Mouse (Mus musculus): ENCODE results near the gene Ms4a4a.
"Not testable (repeated sequence)": the region's sequence is repeated elsewhere in the genome, so short reads cannot be mapped to it uniquely, and the experiment has no call there.

Gene Ms4a4a

GRCm38 (mm10) chr19:11407428-11407827 lies 32.1 kb downstream of the Ms4a4a start:
- Histone ChIP-seq H3K9me3 (ENCODE audit: low read length) (no peaks in the 10 kb centered on the region), H3K27me3 (ENCODE audit: insufficient read depth, low read length) (no peaks in the 10 kb centered on the region), H3K36me3 (ENCODE audit: insufficient read depth, low read length) (no peaks in the 10 kb centered on the region), H3K4me3 (replicated peaks; ENCODE audit: low read length) (no peak overlapping the region), H3K4me1 (replicated peaks; ENCODE audit: low read depth, low read length) (no peaks in the 10 kb centered on the region)
- TF ChIP-seq POU5F1 (IDR thresholded peaks at IDR 0.05; ENCODE audit: borderline replicate concordance, low read length), result no peak
- no peak for TF ChIP-seq NANOG (IDR thresholded peaks at IDR 0.05; ENCODE audit: borderline replicate concordance, low read length)
- no peak for TF ChIP-seq CTCF (conservative IDR thresholded peaks at IDR 0.05; ENCODE audit: low read length)

GRCm38 (mm10) chr19:11408591-11408990 lies 33.3 kb downstream of the Ms4a4a start:
- Histone ChIP-seq H3K9me3 (ENCODE audit: low read length) (no peaks in the 10 kb centered on the region), H3K4me3 (replicated peaks; ENCODE audit: low read length) (no peak overlapping the region), H3K4me1 (replicated peaks; ENCODE audit: low read depth, low read length) (no peaks in the 10 kb centered on the region), H3K36me3 (ENCODE audit: insufficient read depth, low read length) (no peaks in the 10 kb centered on the region), H3K27me3 (ENCODE audit: insufficient read depth, low read length) (no peaks in the 10 kb centered on the region)
- TF ChIP-seq POU5F1 (IDR thresholded peaks at IDR 0.05; ENCODE audit: borderline replicate concordance, low read length) (no peak), CTCF (conservative IDR thresholded peaks at IDR 0.05; ENCODE audit: low read length) (no peak), NANOG (IDR thresholded peaks at IDR 0.05; ENCODE audit: borderline replicate concordance, low read length) (no peak)

GRCm38 (mm10) chr19:11411640-11412039 lies 36.3 kb downstream of the Ms4a4a start:
- Histone ChIP-seq H3K27me3 (ENCODE audit: insufficient read depth, low read length) (no peaks in the 10 kb centered on the region), H3K4me1 (replicated peaks; ENCODE audit: low read depth, low read length) (no peaks in the 10 kb centered on the region), H3K4me3 (replicated peaks; ENCODE audit: low read length) (no peak overlapping the region), H3K9me3 (ENCODE audit: low read length) (no peaks in the 10 kb centered on the region), H3K36me3 (ENCODE audit: insufficient read depth, low read length) (no peaks in the 10 kb centered on the region)
- TF ChIP-seq CTCF (conservative IDR thresholded peaks at IDR 0.05; ENCODE audit: low read length) (no peak), POU5F1 (IDR thresholded peaks at IDR 0.05; ENCODE audit: borderline replicate concordance, low read length) (no peak), NANOG (IDR thresholded peaks at IDR 0.05; ENCODE audit: borderline replicate concordance, low read length) (no peak)

- TF ChIP-seq NANOG (IDR thresholded peaks at IDR 0.05; ENCODE audit: borderline replicate concordance, low read length) (no peak), POU5F1 (IDR thresholded peaks at IDR 0.05; ENCODE audit: borderline replicate concordance, low read length) (no peak), CTCF (conservative IDR thresholded peaks at IDR 0.05; ENCODE audit: low read length) (no peak)
- no peaks in the 10 kb centered on the region for H3K9me3 ChIP-seq (ENCODE audit: low read length)
- no peak overlapping the region for H3K4me3 ChIP-seq (replicated peaks; ENCODE audit: low read length)
- no peaks in the 10 kb centered on the region for H3K27me3 ChIP-seq (ENCODE audit: insufficient read depth, low read length)
- H3K36me3 ChIP-seq (ENCODE audit: insufficient read depth, low read length), result no peaks in the 10 kb centered on the region
- no peaks in the 10 kb centered on the region for H3K4me1 ChIP-seq (replicated peaks; ENCODE audit: low read depth, low read length)
Measured at GRCm38 (mm10) chr19:11414084-11414483, 38.8 kb downstream of the Ms4a4a start.

- no peak overlapping the region for H3K4me3 ChIP-seq (replicated peaks; ENCODE audit: low read length)
- no peaks in the 10 kb centered on the region for H3K9me3 ChIP-seq (ENCODE audit: low read length)
- no peaks in the 10 kb centered on the region for H3K36me3 ChIP-seq (ENCODE audit: insufficient read depth, low read length)
- H3K4me1 ChIP-seq (replicated peaks; ENCODE audit: low read depth, low read length), result no peaks in the 10 kb centered on the region
- no peaks in the 10 kb centered on the region for H3K27me3 ChIP-seq (ENCODE audit: insufficient read depth, low read length)
- TF ChIP-seq POU5F1 (IDR thresholded peaks at IDR 0.05; ENCODE audit: borderline replicate concordance, low read length), result no peak
- no peak for TF ChIP-seq NANOG (IDR thresholded peaks at IDR 0.05; ENCODE audit: borderline replicate concordance, low read length)
- no peak for TF ChIP-seq CTCF (conservative IDR thresholded peaks at IDR 0.05; ENCODE audit: low read length)
Measured at GRCm38 (mm10) chr19:11415581-11415980, 40.3 kb downstream of the Ms4a4a start.

GRCm38 (mm10) chr19:11418865-11419264 lies 43.5 kb downstream of the Ms4a4a start:
- not testable (repeated sequence) for H3K36me3 ChIP-seq (ENCODE audit: insufficient read depth, low read length); H3K27me3 ChIP-seq (ENCODE audit: insufficient read depth, low read length); H3K4me3 ChIP-seq (replicated peaks; ENCODE audit: low read length); H3K4me1 ChIP-seq (replicated peaks; ENCODE audit: low read depth, low read length)
- H3K9me3 ChIP-seq (ENCODE audit: low read length), result peaks cover 10% of the 10 kb centered on the region

GRCm38 (mm10) chr19:11431209-11431608 lies 55.9 kb downstream of the Ms4a4a start:
- not testable (repeated sequence) for H3K27me3 ChIP-seq (ENCODE audit: insufficient read depth, low read length); H3K36me3 ChIP-seq (ENCODE audit: insufficient read depth, low read length); H3K4me3 ChIP-seq (replicated peaks; ENCODE audit: low read length); H3K9me3 ChIP-seq (ENCODE audit: low read length); H3K4me1 ChIP-seq (replicated peaks; ENCODE audit: low read depth, low read length)

GRCm38 (mm10) chr19:11435058-11435834 lies 59.9 kb downstream of the Ms4a4a start:
- Histone ChIP-seq H3K27me3 (ENCODE audit: insufficient read depth, low read length) (no peaks in the 10 kb centered on the region), H3K9me3 (ENCODE audit: low read length) (no peaks in the 10 kb centered on the region), H3K36me3 (ENCODE audit: insufficient read depth, low read length) (no peaks in the 10 kb centered on the region), H3K4me1 (replicated peaks; ENCODE audit: low read depth, low read length) (no peaks in the 10 kb centered on the region), H3K4me3 (replicated peaks; ENCODE audit: low read length) (no peak overlapping the region)
- no peak for TF ChIP-seq POU5F1 (IDR thresholded peaks at IDR 0.05; ENCODE audit: borderline replicate concordance, low read length)
- TF ChIP-seq NANOG (IDR thresholded peaks at IDR 0.05; ENCODE audit: borderline replicate concordance, low read length), result no peak
- TF ChIP-seq CTCF (conservative IDR thresholded peaks at IDR 0.05; ENCODE audit: low read length), result no peak
